Mouse (Mus musculus) layer of hippocampus, adult 8-10 months (tissue): ENCODE results near the gene Lama2. TPM values are rescaled to one million over a fixed set of nuclear protein-coding genes. Genes with fewer than 3 reads are reported as not detected.
A peak's percentile ranks its signal among the peaks of the same experiment; 100 is the strongest.

Experiments
- DNase-seq, 2 experiments: peaks; one replicate each; pipeline ENCODE4 v3.0.0; 2022; ENCODE audit warnings: low spot score in 2 of 2
- total RNA-seq, 4 experiments: library from RNA; stranded (reverse); gene quantifications; 2 replicates each; pipeline ENCODE4 v1.2.4; 2022

Lama2 gene
- total RNA-seq, 4 experiments from 2014 or later, result 8.5 to 12.3 (median 9.6) TPM

DNA sequence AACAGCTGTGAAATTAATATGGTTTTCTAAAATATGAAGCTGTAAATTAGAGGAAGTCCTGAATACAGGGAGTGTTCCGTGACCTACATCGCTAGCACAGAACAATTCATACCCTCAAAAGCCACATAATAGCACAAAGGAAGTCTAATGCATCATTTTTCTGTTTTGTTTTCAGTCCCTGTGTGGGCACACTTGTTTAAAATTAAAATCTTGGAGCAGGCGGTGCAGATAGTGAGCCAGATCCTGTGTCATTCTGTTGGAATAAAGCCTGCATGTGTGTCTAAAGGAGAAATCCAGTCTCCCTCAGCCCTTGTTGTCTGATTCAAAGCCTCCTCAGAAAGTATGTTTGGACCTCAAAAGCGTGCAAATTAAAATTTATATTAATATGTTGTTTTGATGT lies 234.9 kb downstream of the Lama2 start:
- DNase-seq, result peak; percentile 32 to 54

DNA sequence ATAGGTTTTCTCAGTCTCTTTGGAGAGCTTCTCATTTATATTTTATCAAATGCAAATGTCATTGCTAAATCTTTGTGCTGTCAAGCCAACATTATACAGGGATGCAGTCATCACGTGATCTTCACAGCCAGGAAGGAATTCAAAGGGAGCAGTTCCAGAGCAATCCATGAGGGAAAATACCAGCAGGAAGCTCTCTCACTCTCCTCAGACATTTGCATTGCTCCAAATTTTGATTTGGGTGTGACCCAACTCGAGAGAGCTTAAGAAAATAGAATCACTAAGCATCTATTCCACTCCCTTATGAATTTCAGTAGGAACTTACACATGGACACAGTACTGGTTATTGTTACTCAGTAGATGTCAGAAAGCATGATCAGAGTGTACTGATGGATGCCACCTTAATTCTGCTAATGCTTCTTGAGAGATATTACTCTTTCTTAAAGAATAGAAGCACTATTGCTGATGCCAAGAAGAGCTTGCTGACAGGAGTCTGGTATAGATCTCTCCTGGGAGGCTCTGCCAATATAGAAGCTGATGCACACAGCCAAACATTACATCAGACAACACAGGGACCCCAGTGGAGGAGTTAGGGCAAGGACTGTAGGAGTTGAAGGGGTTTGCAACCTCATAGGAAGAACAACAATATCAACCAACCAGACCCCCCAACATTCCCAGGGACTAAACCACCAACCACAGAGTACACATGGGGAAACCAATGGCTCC lies 236.5 kb downstream of the Lama2 start:
- no peak for DNase-seq

DNA sequence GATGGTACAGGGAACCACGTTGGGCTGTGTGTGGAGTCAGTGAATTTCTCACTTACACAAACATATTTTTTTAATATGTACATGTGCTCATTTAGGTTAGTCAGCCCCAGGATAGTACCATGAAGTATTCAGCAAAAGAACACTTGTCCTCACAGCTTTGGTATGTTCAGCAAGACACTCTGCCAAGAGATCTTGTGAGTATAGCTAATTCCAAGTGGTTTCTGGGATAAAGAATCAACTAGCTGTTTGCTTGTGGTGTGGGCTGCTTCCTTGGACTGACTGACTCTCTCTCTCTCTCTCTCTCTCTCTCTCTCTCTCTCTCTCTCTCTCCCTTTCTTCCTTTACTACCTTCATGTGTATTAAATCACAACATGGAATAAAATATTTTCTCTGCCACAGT lies 241.3 kb downstream of the Lama2 start:
- DNase-seq, result no peak

DNA sequence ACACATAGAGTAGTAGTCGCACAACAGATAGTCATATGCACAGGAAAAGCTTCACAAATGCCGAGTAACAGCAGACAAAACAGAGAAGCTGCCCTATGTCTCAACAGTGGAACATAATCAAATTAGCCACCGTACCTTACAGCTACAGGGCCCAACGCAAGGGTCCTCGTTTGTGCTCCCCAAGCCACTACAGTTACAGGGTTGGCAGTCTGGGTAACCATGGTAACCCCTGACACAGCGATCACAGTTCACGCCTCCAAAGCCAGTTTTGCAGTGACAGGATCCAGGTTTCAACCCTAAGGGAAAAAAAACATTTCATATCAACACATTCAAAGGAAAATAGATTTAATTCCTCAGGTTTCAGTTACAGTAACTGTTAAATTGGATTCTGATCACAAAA lies 275.3 kb downstream of the Lama2 start:
- no peak for DNase-seq

DNA sequence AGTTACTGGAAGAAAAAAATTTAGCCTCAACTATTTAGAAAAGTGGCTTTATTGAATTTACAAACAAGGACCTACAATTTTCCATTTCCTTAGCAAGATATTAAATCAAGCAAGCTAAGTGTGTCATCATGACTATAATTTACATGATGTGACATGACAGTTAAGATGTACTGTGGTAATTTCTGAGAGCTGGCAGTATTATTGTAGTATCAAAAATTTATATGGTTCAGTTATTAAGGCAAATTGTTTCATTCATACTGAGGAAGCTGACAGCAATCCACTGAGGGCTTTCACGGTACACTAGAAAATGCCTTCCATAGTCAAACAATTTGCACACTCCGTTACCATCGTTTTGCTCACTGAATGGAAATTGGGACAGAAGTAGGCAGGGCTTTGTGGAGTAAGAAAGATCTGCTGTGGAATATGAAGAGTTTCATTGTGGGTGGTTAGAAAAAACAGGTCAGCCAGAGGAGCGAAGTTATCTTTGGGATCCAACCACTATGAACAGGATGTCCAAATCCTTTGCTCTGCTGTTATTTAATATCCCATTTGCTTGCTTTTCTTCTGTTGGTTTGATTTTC lies 297.1 kb downstream of the Lama2 start:
- DNase-seq, result no peak

DNA sequence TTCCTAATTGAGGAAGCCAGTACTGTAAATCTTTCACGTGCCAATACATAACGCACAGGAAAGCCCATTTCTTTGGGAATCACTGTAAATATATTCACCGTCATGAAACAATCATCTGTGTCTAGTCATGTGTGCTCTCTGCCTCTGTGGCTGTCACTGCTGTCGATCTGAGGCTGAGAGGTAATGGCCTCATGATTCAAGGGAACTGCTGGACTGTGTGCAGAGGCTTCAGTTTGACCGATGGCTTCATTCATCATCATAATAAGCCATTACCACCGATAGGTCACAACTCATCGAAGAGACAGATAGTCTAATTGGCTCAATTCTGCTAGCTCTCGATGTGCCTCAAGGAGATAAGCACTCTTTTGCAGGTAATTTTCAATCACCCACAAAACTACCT lies 312.1 kb downstream of the Lama2 start:
- no peak for DNase-seq

DNA sequence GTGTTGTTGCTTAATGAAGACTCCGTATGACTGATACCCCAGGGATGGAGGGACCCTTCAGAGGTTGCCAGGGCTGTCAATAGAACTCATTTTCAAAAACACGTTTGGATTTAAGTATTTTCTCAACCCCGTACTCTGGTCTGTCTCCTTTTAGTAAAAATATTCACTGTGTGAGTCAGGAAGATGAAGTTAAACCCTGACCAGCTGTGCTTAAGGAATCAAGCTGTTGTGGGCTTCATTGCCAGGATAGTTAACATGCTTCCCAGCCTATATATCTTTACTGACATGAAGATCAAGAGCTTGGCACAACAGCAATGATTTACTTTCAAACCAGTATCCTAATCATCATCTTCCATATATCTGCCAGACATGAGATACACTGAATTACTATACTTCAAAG lies 314.3 kb downstream of the Lama2 start:
- DNase-seq, result no peak

DNA sequence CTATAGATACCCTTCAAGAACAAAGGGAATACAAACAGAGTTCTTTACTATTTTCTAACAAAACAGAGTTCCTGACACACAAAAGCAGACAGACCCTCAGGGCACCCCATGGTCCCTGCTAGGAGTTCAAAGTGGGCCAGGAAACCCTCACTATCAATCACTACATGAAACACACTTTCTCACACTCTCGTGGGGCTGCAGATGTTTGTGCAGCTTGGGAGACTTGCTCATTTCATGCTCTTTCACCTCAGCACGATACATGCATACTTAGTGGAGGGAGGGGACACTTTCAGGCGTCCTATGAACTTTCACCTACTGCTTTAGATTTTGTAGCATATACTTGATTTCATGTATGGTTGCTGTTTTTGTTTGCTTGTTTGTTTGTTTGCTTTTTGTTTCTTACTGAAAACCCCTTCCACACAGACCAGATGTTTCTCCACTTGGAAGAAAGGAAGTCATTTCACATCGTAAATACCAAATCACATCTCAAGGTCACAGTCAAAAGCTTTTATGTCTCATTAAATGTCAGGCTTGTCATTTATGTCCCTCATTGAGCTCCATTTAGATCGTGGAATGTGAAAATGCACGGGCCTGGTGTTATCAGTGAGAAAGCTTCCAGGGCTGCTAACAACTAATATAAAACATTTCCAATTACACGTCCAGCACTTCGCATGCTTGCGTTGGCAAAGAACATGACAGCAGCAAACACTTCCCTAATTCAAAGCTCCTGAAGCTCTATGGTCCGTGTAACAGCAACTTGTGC lies 334.3 kb downstream of the Lama2 start:
- no peak for DNase-seq

DNA sequence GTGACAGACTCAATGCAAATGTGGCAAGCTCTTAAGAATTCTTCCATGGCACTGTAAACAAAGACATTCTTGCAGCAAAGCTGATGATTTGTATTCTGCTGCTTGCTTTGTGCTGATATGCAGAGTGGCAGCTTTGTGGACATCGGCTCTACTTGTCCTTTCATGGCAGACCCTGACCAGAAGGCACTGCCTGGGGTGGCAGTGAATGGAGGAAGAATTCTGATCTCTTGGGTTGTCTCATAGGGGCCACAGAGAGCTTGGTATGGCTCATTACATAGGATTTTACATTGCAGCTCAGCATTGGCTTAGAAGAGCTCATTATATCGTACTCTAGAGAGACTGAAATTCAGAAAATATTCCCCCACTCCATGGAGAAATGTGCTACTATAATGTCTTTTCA lies 352.1 kb downstream of the Lama2 start:
- DNase-seq, result no peak

DNA sequence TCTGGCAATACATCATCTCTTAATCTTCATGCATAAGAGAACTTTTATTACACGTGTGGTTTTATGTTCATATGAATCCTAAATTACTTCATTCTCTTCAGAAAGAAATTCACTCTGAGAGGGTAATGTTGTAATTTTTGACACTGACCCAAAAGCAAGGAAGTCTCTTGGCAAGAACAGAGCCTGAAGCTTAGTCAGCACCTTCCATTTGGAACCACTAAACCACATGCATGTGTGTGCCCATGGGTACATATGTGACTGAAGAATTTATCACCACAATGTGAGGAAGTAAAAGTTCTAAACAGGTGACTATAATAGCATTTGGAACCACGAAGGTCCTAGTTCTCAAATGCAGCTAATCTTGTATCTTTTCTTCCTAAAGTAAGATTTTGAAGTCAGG lies 353.7 kb downstream of the Lama2 start:
- DNase-seq, result no peak

DNA sequence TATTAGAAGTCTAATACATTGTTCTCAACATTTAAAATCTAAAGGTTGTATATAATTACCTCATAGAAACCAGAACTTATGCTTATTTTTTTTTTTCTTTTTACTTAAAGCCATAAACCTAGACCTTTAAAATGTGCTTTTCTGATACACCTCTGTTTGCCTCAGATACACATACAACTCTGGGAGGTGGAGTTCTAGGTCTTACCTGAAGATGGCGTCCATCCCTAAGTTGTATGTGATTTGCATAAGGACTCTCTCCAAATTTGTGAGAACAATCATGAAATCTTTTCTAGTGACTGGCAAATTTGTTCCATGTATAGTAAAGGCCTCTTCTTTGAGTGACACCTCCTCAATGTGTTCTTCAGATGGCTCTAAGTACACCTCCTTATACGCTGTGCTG lies 354.8 kb downstream of the Lama2 start:
- no peak for DNase-seq

DNA sequence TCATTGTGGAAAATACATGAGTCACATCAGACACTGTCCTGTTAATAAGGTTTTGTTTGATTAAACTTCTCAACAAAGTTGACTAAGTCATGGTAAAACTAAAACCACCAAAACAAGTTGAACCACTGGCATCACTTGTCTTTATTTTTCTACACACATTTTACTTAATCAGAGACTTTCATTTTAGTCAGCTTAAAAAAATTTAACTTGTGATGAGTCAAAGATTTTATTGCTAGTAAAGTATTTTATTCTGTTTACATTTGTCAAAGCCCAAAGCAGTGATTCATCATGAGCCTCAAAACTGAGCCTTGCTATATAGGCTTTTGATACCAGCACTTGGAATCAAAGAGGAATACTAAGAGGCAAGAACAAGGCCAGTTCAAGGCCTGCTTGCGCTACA lies 369.8 kb downstream of the Lama2 start:
- DNase-seq, result no peak

DNA sequence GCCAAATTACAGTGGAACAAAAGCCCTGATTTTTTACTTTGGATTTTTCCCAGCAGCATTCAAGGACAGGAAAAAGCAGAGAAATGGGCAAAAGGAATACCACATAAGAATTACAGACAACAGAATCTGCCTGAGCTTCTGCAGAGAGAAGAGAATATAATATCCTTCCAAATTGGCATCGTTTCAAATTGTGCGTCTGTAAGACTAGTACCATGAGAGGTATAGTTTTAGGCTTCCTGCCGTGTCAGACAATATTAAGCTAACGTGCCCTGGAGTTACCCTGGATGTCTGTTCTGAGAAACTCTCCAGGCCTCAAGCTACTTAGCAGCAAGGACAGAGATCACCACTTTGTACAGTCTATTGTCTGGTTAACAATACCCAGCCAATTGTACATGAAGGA lies 384.8 kb downstream of the Lama2 start:
- DNase-seq, result no peak

DNA sequence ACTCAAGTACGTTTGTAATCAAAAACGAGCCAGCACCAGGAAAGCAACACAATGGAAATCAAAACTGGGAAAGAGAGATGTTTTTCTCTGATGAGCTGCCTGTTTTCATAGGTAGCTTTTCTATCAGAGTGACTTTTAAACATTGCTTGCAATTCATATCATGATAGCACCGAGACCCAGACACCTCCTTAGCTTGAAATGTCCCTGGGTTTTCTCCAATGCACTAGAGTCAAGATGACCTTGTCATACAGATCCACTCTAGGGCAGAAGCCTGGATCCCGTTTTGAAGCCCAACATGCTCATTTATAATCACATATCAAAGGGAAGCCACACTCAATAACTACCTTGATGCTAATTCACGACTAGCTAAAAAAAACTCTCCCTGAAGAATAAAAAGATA lies 386.0 kb downstream of the Lama2 start:
- DNase-seq, result no peak

DNA sequence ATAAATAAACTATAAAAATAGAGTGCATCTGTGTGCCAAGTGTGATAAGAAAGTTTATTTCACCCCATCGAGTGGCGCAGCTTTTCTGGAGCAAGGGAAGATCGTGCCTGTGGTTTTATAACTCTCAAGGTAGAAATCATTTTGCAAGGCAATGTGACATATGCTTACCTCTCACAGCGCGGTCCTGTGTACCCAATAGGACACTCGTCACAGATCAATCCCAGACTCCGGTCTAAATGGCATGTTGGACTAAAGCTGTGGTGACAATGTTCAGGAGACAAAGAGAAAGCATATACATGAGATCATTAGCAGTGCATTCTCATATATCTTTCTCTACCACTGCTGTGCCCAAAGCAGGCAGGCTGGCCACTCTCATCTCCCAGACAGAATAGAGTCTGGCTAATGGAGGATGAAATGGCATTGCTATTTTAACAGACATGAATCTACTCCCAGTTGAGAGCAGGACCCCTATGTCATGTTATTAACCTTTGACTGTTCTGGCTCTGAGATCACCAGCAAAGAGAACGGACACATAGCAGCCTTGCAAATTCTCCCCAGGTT lies 395.7 kb downstream of the Lama2 start:
- DNase-seq, result no peak

DNA sequence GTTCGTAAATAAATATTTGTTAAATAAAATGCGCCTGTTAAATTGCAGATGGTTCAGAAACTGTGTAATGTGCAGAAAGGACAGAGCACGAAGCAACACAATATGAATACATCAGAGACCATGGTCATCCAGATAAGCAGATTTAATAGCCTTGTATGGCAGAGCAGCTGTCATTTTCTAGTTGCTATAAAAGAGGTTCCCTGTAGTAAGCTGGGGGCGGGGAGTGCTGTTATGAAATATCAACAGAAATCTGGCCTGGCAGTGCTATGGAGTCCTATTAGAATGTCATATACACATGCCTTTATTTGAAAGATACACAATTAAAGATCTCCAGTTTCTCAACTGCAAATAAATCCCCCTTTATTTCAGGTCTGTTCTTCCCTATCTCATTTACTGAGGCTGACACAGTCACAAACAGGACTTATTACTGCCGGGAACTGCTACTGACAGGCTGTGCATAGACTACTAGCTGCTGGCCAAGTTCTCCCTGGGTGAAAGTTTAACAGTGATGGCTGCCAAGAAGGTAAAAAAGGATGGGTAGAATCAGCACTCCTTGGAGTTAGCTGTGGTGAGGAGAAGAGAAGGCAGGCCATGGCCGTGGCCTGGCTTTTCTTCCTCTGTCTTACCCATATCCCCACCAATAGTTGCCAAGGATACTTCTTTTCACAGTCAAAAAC lies 396.8 kb downstream of the Lama2 start:
- peak in 1 of 2 experiments; percentile 29 for DNase-seq

DNA sequence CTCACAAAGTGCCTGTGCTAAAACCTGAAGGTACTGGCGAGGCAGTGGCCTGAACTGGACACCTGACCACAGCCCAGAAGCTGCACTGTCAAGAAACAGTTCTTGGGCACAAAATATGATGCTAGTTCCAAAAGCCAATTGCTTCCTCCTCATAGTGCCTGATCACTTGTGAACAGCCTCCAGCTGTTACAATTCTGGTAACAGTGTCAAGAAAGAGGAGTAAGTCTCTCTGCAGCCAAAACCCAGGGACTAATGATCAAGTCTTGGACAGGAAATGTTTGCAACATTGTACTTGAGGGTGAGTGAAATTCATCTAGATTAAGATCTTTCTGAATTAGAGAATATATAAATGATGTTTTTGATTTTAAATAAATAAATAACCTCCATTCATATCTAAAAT lies 399.9 kb downstream of the Lama2 start:
- no peak for DNase-seq

DNA sequence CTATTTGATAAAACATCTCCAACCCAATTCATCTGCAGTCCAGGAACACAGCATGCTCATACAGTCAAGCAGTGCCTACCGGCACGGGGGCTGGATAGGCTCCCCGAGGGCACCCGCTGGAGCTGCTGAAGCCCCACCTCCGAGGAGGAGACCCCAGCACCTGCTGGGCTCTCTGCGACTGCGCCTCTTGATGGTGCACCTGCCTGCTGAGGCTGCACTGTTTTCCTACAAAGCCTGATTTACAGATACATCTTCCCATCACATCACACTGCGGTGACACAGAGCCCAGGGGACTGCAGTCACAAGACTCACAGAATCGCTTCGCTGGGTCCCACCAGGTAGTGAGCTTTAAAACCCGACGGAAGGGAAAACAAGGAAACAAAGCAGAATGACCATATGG lies 412.2 kb downstream of the Lama2 start:
- no peak for DNase-seq

DNA sequence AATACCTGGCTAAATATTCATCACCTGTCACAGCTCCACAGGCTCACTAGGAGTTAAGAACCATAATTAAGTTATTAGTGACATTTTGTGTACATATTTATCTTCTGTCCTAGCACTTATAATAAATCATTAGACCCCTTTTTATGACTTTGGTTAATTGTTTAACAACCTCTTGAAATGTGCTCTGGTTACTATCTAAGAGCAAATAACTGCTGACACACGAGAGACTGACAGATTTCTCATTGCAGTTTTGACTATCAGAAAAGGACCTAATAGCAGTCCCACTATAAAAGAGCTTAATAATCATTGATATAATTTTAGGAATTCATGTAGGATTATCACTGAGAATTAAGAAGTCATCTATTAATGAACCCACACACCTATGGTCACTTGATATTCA lies 421.1 kb downstream of the Lama2 start:
- no peak for DNase-seq

DNA sequence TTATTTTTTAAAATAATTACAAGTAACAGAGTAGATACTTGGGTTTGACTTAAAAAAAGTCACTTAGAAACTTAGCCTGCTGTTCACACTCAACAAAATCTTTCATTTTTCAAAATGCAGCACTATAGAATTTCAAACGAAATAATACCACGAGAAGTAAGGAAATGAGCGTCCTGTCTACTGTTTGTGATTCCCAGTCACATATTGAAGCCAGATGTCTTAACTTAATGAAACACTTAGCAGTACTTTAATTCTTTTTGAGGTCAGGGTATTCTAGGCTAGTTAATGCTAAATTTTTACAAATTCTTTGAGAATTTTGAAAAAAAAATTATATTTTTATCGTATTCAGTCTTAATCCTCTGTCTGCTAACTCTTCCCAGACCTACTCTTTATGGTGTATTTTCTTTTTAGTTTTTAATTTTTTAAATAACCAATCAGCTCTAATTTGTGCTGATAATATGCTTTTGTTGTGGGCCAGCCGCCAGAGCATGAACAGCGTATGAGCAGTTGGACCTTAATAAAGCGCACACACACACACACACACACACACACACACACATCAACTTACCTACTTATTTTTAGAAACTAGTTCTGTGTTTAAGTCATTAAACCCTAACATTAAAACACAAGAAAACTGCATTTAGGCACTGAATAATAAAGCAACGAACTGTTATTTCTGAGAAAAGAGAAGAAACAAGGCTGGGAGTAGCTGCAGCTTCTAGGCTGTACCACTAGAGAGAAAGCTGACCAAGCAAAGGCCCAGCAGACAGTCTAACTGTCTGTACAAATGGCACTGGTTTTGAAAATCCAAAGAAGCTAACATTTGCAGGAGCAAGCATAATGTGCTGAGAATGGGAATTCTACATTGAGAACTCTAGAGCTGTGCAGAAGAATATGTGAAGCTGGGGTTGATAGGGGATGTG lies 425.3 kb downstream of the Lama2 start:
- no peak for DNase-seq
